ENCODE assay signal across 14 mouse cellular contexts in the genomic region with DNA sequence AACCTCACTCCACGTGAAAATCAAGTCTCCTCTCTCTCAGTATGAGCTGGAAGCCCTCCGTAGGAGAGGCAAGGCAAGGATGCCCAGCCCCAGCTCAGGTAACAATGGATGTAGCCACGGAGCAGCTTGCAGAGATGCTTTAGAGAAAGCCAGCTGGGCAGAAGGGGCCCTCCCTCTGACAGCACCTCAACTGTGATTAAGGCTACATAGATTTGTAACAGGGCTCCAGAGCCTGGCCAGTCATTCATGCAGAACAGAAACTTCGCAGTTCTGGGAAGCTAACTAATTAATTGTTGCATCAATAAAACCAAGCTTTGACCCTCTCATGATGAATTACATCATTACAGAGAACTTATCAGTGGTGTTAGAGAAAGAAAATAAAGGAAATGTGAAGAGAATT.
"Had no signal": no experiment of that assay in that cellular context is flagged by ENCODE, and none has a peak within 500 bp of the region (broad histone marks: within the 10 kb centered on the region; RNA-seq: fewer than 3 reads in every experiment).

No protein-coding gene starts in this region.

- DNase-seq: right cerebral cortex, adult 18-20 months; right cerebral cortex, postnatal 14 days; right cerebral cortex, postnatal 25 days; right cerebral cortex, postnatal 4 days; spleen, adult 18-20 months; thymus, adult 18-20 months; thymus, adult 2 months; thymus, postnatal 14 days; thymus, postnatal 25 days; thymus, postnatal 4 days had no signal

- H3K27me3 ChIP-seq: neural tube, embryonic 12.5 days; neural tube, embryonic 13.5 days; neural tube, embryonic 15.5 days; stomach, embryonic 15.5 days had no signal
